Mouse (Mus musculus) liver, embryonic 14.5 days (tissue): ENCODE data around the gene Pcdh10. TPM values are rescaled to one million over a fixed set of nuclear protein-coding genes. Genes with fewer than 3 reads are reported as not detected.

Experiments used
- ATAC-seq: fragments of 200-750 bp; cut with Nextera tagmentation; 2 replicates; pipeline ENCODE4 v1.8.0; 2017; ENCODE audit warnings: moderate number of reproducible peaks, mild to moderate bottlenecking, moderate library complexity; ENCODE audit not compliant: insufficient read depth
- DNase-seq, 3 experiments: peaks; one replicate each; pipeline ENCODE4 v3.0.0-alpha.2; 2012 to 2013; ENCODE audit warnings: low read depth in 3 of 3, low spot score in 3 of 3
- H3K27ac ChIP-seq: fragments of 300-500 bp; sonication (generic); 2 replicates; pipeline ENCODE4 v1.5.1; 2014; ENCODE audit warnings: moderate library complexity, mild to moderate bottlenecking, control low read depth, inconsistent platforms
- H3K27me3 ChIP-seq: fragments of 300-500 bp; sonication (generic); 2 replicates; pipeline ENCODE4 v1.6.1; 2014; ENCODE audit warnings: mild to moderate bottlenecking, low read length, moderate library complexity; ENCODE audit not compliant: control insufficient read depth, insufficient read depth
- H3K36me3 ChIP-seq: fragments of 300-500 bp; sonication (generic); replicated peaks from 2 replicates; pipeline ENCODE4 v1.6.1; 2014; ENCODE audit warnings: low read depth; ENCODE audit not compliant: control insufficient read depth, insufficient read depth
- H3K4me1 ChIP-seq, 2 experiments: fragments of 200-500 bp in 1 of 2; fragments of 300-500 bp in 1 of 2; sonication (generic) in 1 of 2; replicated peaks; 2 replicates each; pipeline ENCODE4 v1.6.1; 2012 to 2014; ENCODE audit warnings: antibody characterized with exemption in 1 of 2, inconsistent platforms in 1 of 2, low read length in 1 of 2; ENCODE audit not compliant: control insufficient read depth in 2 of 2, insufficient read depth in 2 of 2
- H3K4me2 ChIP-seq: fragments of 300-500 bp; sonication (generic); 2 replicates; pipeline ENCODE4 v1.6.1; 2014; ENCODE audit warnings: low read depth, mild to moderate bottlenecking, control low read depth, moderate library complexity
- H3K4me3 ChIP-seq, 2 experiments: fragments of 200-500 bp in 1 of 2; fragments of 300-500 bp in 1 of 2; sonication (generic) in 1 of 2; 2 replicates each; pipeline ENCODE4 v1.5.1; 2012 to 2014; ENCODE audit warnings: low read depth in 2 of 2, low read length in 2 of 2, mild to moderate bottlenecking in 2 of 2, control low read depth in 1 of 2, inconsistent platforms in 1 of 2, moderate library complexity in 1 of 2; ENCODE audit not compliant: insufficient read depth in 1 of 2
- H3K9ac ChIP-seq: fragments of 300-500 bp; sonication (generic); replicated peaks from 2 replicates; pipeline ENCODE4 v1.6.1; 2014; ENCODE audit warnings: mild to moderate bottlenecking, control low read depth, moderate library complexity
- H3K9me3 ChIP-seq: fragments of 300-500 bp; sonication (generic); 2 replicates; pipeline ENCODE4 v1.6.1; 2016; ENCODE audit warnings: low read length, mixed read lengths; ENCODE audit not compliant: control insufficient read depth
- CTCF ChIP-seq: IDR thresholded peaks from 2 replicates; pipeline ENCODE4 v1.5.1; 2016; ENCODE audit warnings: antibody characterized with exemption, low read depth, control low read depth
- EP300 ChIP-seq: IDR thresholded peaks from 2 replicates; pipeline ENCODE4 v1.6.1; 2016; ENCODE audit warnings: antibody characterized with exemption, low read depth
- WGBS: fragments of 180-500 bp; shearing (Covaris S2); extraction: QIAGEN DNeasy Blood & Tissue Kit; methylation state at CpG from one replicate; pipeline ENCODE4 v1.1.7; 2014; ENCODE audit not compliant: insufficient replicate concordance; 5-methylcytosine and 5-hydroxymethylcytosine counted together
- polyA plus RNA-seq, 2 experiments: library from polyadenylated mRNA; depleted of rRNA in 1 of 2; stranded (reverse) in 1 of 2; unstranded in 1 of 2; fragments of >200 nt; fragmentation: Nextera tagmentation in 1 of 2; extraction: Ambion mirVana in 1 of 2; gene quantifications; 2 replicates each; pipeline versions ENCODE4 v1.2.1 to v1.2.3; 2012 to 2014

Pcdh10 gene
- polyA plus RNA-seq, 2 experiments, result 0.03 TPM; not detected in 1

- ATAC-seq (no peak), DNase-seq (no peak)
- Histone ChIP-seq H3K4me1 (no peaks in the 10 kb centered on the region), H3K36me3 (no peaks in the 10 kb centered on the region), H3K4me2 (peak overlapping the region; percentile 50), H3K9me3 (no peaks in the 10 kb centered on the region), H3K27me3 (peaks cover 62% of the 10 kb centered on the region), H3K4me3 (peak overlapping the region; percentile 30 to 55; a peak in 3 of 4 replicates), H3K27ac (no peak overlapping the region), H3K9ac (no peak overlapping the region)
- TF ChIP-seq CTCF, result no peak
- no peak for TF ChIP-seq EP300
- WGBS, result under 1% methylated on average over 59 of the region's 59 CpGs
Observed at GRCm38 (mm10) chr3:45376501-45377390, 1.5 kb upstream of the Pcdh10 start.

- H3K27ac ChIP-seq, result no peak overlapping the region
- DNase-seq (no peak), ATAC-seq (no peak)
- H3K4me2 ChIP-seq, result peak overlapping the region; percentile 54
- WGBS, result under 1% methylated on average over 26 of the region's 26 CpGs
- H3K4me1 ChIP-seq, result no peaks in the 10 kb centered on the region
- peaks cover 63% of the 10 kb centered on the region for H3K27me3 ChIP-seq
- TF ChIP-seq CTCF, result no peak
- H3K4me3 ChIP-seq, result peak overlapping the region; percentile 20 to 33; a peak in 3 of 4 replicates
- H3K9ac ChIP-seq, result no peak overlapping the region
- H3K36me3 ChIP-seq, result no peaks in the 10 kb centered on the region
- no peaks in the 10 kb centered on the region for H3K9me3 ChIP-seq
Observed at GRCm38 (mm10) chr3:45377391-45377998, 703 bp upstream of the Pcdh10 start.

- no peak for TF ChIP-seq EP300
- TF ChIP-seq CTCF, result no peak
- Histone ChIP-seq H3K27ac (no peak overlapping the region), H3K9ac (no peak overlapping the region), H3K36me3 (no peaks in the 10 kb centered on the region), H3K4me3 (no peak overlapping the region), H3K4me2 (no peak overlapping the region), H3K27me3 (peaks cover 63% of the 10 kb centered on the region), H3K4me1 (no peaks in the 10 kb centered on the region), H3K9me3 (no peaks in the 10 kb centered on the region)
- ATAC-seq (no peak), DNase-seq (no peak)
- 2% methylated on average over 29 of the region's 29 CpGs for WGBS
Observed at GRCm38 (mm10) chr3:45379541-45379971, 1.4 kb downstream of the Pcdh10 start.

GRCm38 (mm10) chr3:45379972-45380761, 2.0 kb downstream of the Pcdh10 start:
- DNase-seq (no peak), ATAC-seq (no peak)
- no peak overlapping the region for H3K9ac ChIP-seq
- no peaks in the 10 kb centered on the region for H3K4me1 ChIP-seq
- no peaks in the 10 kb centered on the region for H3K36me3 ChIP-seq
- H3K9me3 ChIP-seq, result no peaks in the 10 kb centered on the region
- no peak overlapping the region for H3K27ac ChIP-seq
- 1% methylated on average over 55 of the region's 55 CpGs for WGBS
- H3K4me2 ChIP-seq, result no peak overlapping the region
- H3K4me3 ChIP-seq, result no peak overlapping the region
- H3K27me3 ChIP-seq, result peaks cover 61% of the 10 kb centered on the region
- TF ChIP-seq EP300, result no peak
- TF ChIP-seq CTCF, result no peak
